Mouse (Mus musculus): ENCODE measurements at regions not wholly inside any gene's neighbourhood (a gene's known extent, or its start where the extent isn't known, plus 50 kb on each side); places are given as distances from the start of the nearest gene placed in this dataset.
A peak's percentile ranks its signal among the peaks of the same experiment; 100 is the strongest.

DNA sequence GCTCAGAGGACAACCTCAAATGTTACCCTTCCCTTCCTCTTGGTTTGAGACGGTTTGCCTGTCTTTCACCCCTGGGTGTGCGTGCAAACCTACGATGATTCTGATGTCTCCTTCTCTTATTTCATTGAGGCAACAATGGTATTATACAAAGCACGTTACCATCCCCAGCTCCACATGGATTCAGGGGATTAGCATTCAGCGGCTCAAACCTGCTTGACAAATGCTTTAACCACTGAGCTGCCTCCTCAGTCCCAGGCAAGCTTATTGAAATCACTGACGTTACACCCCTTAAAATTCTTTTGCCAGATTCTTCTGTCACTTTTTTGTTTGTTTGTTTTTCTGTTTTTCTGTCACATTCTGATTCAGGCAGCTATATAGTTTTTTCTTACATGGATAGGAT, 612.4 kb upstream of the A1bg start:
- DNase-seq (ENCODE audit: low spot score): no peak
- intact Hi-C loops (cut with DNase I): no loop called here

- no peak for DNase-seq (ENCODE audit: low spot score)
- intact Hi-C loops (cut with DNase I): no loop called here
Measured at GRCm38 (mm10) chr15:61532808-61533207, 610.0 kb upstream of the A1bg start.

DNA sequence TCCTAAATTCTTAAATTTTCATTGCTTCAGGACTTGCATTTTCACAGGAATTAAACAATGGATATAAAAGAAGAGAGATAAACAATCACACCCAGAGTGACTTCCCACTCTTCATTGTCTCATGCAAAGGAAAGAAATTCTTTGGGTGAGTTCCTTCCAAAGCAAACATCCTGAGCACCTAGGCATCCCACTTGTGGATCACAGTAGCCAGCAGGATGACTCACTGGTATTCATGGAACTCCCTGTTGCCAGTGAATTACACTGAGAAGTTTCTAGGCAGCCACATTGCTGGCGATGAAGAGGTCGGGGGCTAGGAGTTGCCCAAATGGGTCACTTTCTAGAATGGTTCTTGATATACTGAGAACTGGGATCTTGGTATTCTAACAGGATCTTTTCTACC, 609.2 kb upstream of the A1bg start:
- intact Hi-C loops (cut with DNase I): no loop called here
- no peak for DNase-seq (ENCODE audit: low spot score)

DNA sequence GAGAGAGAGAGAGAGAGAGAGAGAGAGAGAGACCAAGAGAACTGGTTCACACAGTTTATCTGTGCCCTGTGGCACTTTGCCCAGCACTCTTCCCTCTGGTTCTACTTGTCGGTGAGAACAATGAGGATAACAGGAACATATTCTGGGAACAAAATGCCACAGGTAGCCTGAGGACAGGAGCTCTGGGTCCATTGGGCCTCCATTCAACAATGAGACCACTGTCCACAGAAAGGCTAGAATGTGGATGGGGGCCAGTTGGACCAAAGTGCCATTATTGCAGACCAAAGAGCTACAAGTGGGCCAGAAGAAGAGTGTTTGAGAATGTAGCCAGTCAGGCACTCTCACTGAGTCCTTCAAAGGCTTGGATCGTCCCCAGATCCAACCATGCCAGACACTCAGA, 600.2 kb upstream of the A1bg start:
- DNase-seq (ENCODE audit: low spot score): peak; percentile 13
- intact Hi-C loops (cut with DNase I): no loop called here

- DNase-seq (ENCODE audit: low spot score): no peak
Measured at GRCm38 (mm10) chr15:61517265-61517664, 594.5 kb upstream of the A1bg start.

DNA sequence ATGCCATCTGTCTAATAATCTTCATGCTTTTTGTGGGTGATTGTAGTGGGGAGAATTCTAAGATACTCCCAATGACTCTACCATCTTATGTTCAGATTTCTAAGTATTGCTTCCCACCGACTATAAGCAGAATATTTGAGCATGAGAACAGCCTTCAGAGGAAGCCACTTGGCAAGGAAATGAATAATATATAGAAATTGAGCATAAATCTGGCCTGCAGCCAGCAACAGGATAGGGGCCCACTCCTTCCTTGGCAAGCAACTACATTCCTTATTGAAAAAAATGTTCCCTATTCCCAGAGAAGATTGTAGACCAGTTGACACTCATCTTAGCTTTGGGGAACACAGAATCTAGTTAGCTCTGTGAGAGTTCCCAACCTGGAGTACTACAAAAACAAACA, 591.5 kb upstream of the A1bg start:
- DNase-seq (ENCODE audit: low spot score): no peak
- intact Hi-C loops (cut with DNase I): no loop called here

More at GRCm38 (mm10) chr15:61517265-61517664, 594.5 kb upstream of the A1bg start:
- intact Hi-C loops (cut with DNase I): no loop called here

DNA sequence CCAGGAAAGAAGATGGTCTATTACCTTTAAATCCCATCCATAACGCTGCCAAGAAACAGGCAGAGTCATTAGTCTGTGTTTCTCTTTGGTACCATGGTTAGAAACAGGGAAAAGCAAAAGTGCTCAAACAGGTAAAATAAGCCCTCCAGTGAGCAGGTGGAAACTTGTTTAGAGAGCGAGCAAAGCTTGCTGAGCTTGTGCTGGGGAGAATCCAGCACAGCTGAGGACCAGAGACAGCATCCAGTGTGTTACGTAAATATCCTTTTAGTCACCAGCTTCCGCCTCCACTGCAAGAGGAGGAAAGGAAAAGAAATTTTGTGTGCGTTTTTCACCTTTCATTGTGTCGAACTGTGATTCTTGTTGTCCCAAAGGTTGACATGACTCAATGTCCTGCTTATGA, 586.0 kb upstream of the A1bg start:
- intact Hi-C loops (cut with DNase I): no loop called here
- DNase-seq (ENCODE audit: low spot score): no peak

DNA sequence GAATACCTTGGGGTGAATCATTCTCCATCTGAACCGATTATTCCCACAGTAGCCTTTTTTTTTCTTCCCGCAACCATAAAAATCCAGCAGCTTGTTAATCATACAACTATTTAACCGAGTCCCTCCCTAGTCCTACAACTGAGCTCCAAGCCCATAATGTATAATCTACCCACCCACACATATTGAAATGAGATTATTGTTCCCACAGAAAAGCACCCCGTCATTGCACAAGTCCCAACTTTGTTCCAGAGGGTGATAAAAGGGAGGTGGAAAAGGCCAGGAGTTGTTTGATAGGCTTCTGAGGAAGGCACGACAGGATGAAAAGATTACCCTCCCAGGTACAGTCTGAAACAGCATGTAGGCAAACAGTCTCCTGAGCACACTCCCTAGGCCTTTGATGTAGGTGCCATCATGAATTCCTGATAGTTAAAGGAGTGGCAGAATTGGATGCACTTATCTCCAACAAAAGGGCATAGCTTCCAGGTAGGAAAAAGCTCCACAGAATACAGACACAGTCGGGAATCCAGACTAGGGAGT, 583.6 kb upstream of the A1bg start:
- DNase-seq (ENCODE audit: low spot score): no peak
- intact Hi-C loops (cut with DNase I): no loop called here

GRCm38 (mm10) chr15:61503436-61503835, 580.6 kb upstream of the A1bg start:
- no peak for DNase-seq (ENCODE audit: low spot score)
- intact Hi-C loops (cut with DNase I): no loop called here

GRCm38 (mm10) chr15:61489731-61490130, 566.9 kb upstream of the A1bg start:
- intact Hi-C loops (cut with DNase I): no loop called here
- DNase-seq (ENCODE audit: low spot score): no peak

DNA sequence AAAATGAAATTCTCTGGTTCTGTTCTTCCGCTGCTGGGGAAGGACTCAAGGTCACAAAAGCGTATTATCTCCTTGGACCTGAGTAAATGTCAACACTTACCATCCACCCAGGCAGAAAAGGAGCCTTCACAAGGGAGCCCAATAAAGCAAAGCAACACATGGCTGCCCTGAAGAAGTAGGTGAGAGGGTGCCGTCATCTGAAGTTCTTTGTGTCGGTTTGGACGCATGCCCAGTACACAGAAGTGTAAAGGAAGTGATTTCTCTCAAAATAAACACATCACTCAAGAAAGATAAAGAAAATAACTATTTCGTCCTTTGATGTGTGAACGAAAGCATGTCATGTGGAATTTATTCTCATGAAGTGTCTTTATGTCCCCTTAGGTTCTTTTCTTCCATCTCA, 559.0 kb upstream of the A1bg start:
- intact Hi-C loops (cut with DNase I): no loop called here
- no peak for DNase-seq (ENCODE audit: low spot score)

GRCm38 (mm10) chr15:61473900-61474299, 551.1 kb upstream of the A1bg start:
- no peak for DNase-seq (ENCODE audit: low spot score)
- intact Hi-C loops (cut with DNase I): no loop called here

DNA sequence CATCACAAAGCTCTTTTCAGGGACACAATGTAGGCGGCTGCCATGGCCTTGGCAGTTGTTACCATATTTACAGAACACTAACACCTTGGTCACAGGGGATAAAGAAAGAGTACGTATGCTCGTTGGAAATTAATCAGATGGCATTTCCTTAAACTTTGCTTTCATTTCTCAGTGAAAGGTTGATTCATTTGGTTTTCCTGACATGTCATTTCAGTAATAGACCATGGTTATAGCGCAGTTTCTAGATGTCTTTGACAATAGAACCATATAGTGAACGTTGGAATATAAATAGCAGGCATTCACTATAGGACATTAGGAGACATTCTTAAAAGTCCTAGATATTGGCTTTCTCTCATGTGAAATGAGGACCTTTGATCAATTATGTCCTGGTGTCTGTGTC, 532.2 kb upstream of the A1bg start:
- intact Hi-C loops (cut with DNase I): no loop called here
- DNase-seq (ENCODE audit: low spot score): no peak

DNA sequence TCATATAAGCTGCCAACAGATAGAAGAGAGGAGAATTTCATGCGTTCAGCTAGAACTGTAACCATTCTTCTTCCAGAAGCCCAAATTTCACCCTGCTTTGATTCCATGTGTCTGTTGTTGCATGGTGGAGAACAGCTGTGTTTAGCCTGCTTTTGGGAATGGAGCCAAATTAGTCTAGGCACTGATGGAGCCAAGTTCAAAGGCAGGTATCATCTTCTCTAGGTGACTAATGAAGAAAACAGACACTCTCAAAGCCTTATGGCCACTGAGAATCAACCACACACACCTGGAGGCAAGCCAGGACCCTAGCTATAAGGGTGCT, 531.5 kb upstream of the A1bg start:
- no peak for DNase-seq (ENCODE audit: low spot score)
- intact Hi-C loops (cut with DNase I): no loop called here

- DNase-seq (ENCODE audit: low spot score): no peak
- intact Hi-C loops (cut with DNase I): no loop called here
Measured at GRCm38 (mm10) chr15:61453656-61454349, 531.0 kb upstream of the A1bg start.

- intact Hi-C loops (cut with DNase I): no loop called here
- DNase-seq (ENCODE audit: low spot score): no peak
Measured at GRCm38 (mm10) chr15:61450217-61450616, 527.4 kb upstream of the A1bg start.

- DNase-seq (ENCODE audit: low spot score): no peak
- intact Hi-C loops (cut with DNase I): no loop called here
Measured at GRCm38 (mm10) chr15:61448482-61448881, 525.7 kb upstream of the A1bg start.

DNA sequence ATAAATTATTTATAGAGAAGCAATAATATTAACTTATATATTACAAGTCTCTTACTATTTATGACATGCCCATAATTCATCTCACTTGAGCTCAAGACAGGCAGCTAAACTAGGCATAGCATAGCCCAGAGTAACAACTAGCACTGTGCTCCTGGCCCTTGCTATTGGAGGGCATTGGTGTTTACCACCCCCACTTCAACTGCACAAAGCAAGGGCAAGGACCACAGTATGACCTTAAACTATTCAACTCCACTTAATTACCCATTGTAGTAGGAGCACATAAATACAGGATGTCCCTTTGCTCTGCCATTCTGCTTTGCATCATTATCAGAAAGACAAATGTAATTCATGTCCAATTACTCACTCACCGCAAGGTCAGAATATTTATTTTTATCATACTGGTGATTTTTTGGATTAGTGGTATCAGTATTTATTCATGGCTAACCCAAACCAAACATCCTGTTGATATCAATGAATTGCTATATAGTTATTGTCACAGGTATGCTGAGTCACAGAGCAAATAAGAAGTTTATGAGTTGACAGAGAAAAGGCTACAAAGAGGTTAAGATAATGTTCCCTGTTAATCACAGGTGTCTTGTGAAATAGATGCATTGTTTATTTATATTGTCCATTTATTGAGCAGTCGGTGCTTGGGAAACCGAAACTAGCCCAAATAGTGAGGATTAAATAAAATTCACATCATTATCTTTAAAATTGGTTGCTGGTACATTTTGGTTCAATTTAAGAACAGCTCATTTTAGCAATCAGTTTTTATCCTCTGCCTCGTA, 523.4 kb upstream of the A1bg start:
- intact Hi-C loops (cut with DNase I): no loop called here
- no peak for DNase-seq (ENCODE audit: low spot score)

- intact Hi-C loops (cut with DNase I): no loop called here
- no peak for DNase-seq (ENCODE audit: low spot score)
Measured at GRCm38 (mm10) chr15:61441734-61442398, 519.1 kb upstream of the A1bg start.

DNA sequence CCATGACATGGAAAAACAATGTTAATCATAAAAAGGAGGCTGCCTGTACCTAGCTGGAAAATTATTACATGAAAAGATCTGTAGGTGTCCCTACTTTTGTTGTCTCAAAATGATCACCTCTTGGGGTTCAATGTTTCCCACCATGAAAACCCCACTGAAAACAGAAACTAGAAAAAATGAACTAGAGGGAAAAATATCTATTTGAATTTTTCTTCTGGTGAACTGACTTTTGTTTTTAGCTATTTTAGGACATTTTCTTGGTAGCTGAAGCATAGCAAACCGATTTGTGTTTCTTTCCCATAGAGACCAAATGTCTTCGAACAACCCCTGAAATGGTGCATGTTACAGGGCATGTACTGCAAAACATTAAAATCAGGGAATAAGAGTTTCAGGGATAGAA, 518.2 kb upstream of the A1bg start:
- intact Hi-C loops (cut with DNase I): no loop called here
- no peak for DNase-seq (ENCODE audit: low spot score)

GRCm38 (mm10) chr15:61440284-61440683, 517.5 kb upstream of the A1bg start:
- intact Hi-C loops (cut with DNase I): no loop called here
- DNase-seq (ENCODE audit: low spot score): no peak
